Mouse (Mus musculus): ENCODE results near the gene Erbb4.

Gene Erbb4

GRCm38 (mm10) chr1:69023157-69023925 is 84.5 kb downstream of the Erbb4 start:
- DNase-seq: peak in 1 of 2 experiments; percentile 4

- no peak for DNase-seq
Measured at GRCm38 (mm10) chr1:69009800-69010505, 97.9 kb downstream of the Erbb4 start.

- no peak for DNase-seq
Measured at GRCm38 (mm10) chr1:69001371-69001770, 106.5 kb downstream of the Erbb4 start.

- DNase-seq: no peak
Measured at GRCm38 (mm10) chr1:68979251-68979650, 128.6 kb downstream of the Erbb4 start.

GRCm38 (mm10) chr1:68978571-68978970 is 129.3 kb downstream of the Erbb4 start:
- no peak for DNase-seq

- DNase-seq: peak in 1 of 2 experiments; percentile 3
Measured at GRCm38 (mm10) chr1:68973355-68974127, 134.3 kb downstream of the Erbb4 start.

GRCm38 (mm10) chr1:68964127-68964526 is 143.7 kb downstream of the Erbb4 start:
- no peak for DNase-seq

GRCm38 (mm10) chr1:68961365-68962116 is 146.3 kb downstream of the Erbb4 start:
- DNase-seq: no peak

- DNase-seq: no peak
Measured at GRCm38 (mm10) chr1:68956766-68957533, 150.9 kb downstream of the Erbb4 start.

GRCm38 (mm10) chr1:68955482-68955881 is 152.4 kb downstream of the Erbb4 start:
- DNase-seq: no peak

- DNase-seq: no peak
Measured at GRCm38 (mm10) chr1:68943141-68943540, 164.7 kb downstream of the Erbb4 start.

GRCm38 (mm10) chr1:68934804-68935203 is 173.1 kb downstream of the Erbb4 start:
- peak in 1 of 2 experiments; percentile 5 for DNase-seq

GRCm38 (mm10) chr1:68933330-68934065 is 174.4 kb downstream of the Erbb4 start:
- no peak for DNase-seq

- no peak for DNase-seq
Measured at GRCm38 (mm10) chr1:68917828-68918227, 190.0 kb downstream of the Erbb4 start.

- DNase-seq: no peak
Measured at GRCm38 (mm10) chr1:68892041-68892440, 215.8 kb downstream of the Erbb4 start.

- no peak for DNase-seq
Measured at GRCm38 (mm10) chr1:68886823-68887222, 221.0 kb downstream of the Erbb4 start.

GRCm38 (mm10) chr1:68874954-68875353 is 232.9 kb downstream of the Erbb4 start:
- no peak for DNase-seq

- no peak for DNase-seq
Measured at GRCm38 (mm10) chr1:68873635-68874020, 234.2 kb downstream of the Erbb4 start.

GRCm38 (mm10) chr1:68872976-68873634 is 234.8 kb downstream of the Erbb4 start:
- DNase-seq: no peak

- no peak for DNase-seq
Measured at GRCm38 (mm10) chr1:68860341-68860740, 247.5 kb downstream of the Erbb4 start.

Measured in kidney, postnatal 4 days (tissue).